Mouse (Mus musculus) lung, adult 2 months (tissue): Measurements from ENCODE around the gene Tmem266.

ENCODE experiments used
- CTCF ChIP-seq: fragments of 200-500 bp; IDR thresholded peaks from 2 replicates; pipeline ENCODE4 v1.5.1; 2011; ENCODE audit warnings: mild to moderate bottlenecking, low read length, control low read depth; ENCODE audit not compliant: insufficient read depth
- POLR2A ChIP-seq: fragments of 200-500 bp; IDR thresholded peaks from 2 replicates; pipeline ENCODE4 v1.6.1; 2011; ENCODE audit warnings: low read depth, mild to moderate bottlenecking, control low read depth, low read length, borderline replicate concordance; ENCODE audit errors: extremely low read depth

GRCm38 (mm10) chr9:55277562-55277961, 49.2 kb upstream of the Tmem266 start:
- TF ChIP-seq CTCF, result no peak
- no peak for TF ChIP-seq POLR2A
